ENCODE assay signal across 7 mouse cellular contexts in the genomic region with DNA sequence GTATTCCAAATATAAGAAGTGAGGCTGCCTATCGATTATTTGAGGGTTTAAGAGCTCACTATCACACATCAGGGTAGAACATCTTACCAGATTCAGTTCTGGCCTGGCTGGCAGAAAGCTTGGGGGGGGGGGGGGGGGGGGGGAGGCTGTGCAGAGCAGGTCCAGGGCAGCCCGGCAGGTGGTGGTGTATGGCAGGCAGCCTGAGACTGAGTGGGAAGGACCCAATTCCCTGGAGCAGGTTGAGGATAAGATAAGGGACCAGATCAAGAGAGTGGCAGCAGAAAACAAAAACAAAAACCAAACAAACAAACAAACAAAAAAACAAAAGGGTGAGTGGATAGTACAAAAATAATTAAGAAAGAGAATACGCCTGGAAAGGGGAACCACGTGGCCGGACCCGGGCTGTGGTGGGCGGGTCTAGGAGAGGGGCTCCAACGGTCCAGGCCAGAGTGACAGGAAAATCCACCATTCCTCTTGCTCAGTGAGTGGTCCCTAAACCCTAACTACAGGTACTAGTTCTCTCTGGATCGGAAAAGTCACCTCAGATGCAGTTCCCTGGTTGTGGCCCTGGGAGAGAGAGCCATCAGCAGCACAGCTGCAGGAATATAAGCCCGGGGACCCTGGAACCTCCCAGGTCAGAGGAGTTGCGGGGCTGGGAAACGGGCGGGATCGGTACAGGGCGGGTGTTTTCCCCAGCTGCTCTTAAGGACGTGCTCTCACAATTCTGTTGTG.
DNase-seq lines count a peak whose midpoint lies in the region; ATAC-seq and TF ChIP-seq lines count a peak whose summit lies in the region.

No protein-coding gene starts in this region.

- H3K9me3 ChIP-seq in liver, embryonic 13.5 days (replicated peaks), result no peaks in the 10 kb centered on the region
- H3K9me3 ChIP-seq in stomach, embryonic 14.5 days (ENCODE audit: control insufficient read depth, low read depth, low read length), result no peaks in the 10 kb centered on the region

- no peaks in the 10 kb centered on the region for H3K36me3 ChIP-seq in liver, embryonic 13.5 days
- no peaks in the 10 kb centered on the region for H3K36me3 ChIP-seq in stomach, embryonic 14.5 days (ENCODE audit: control insufficient read depth, insufficient read depth, low read length)

- H3K9ac ChIP-seq in liver, embryonic 13.5 days, result peak overlapping the region; percentile 18; the same call in 1 of the 2 replicates
- H3K9ac ChIP-seq in stomach, embryonic 14.5 days (replicated peaks; ENCODE audit: low read depth, low read length), result no peak overlapping the region

- no peak for TF ChIP-seq CTCF in left cerebral cortex, adult 2 months (IDR thresholded peaks at IDR 0.05)

- WGBS in liver, embryonic 13.5 days (ENCODE audit: insufficient replicate concordance), result 11% methylated on average over 16 of the region's 16 CpGs
- WGBS in stomach, embryonic 14.5 days, result 18% methylated on average over 16 of the region's 16 CpGs

- H3K4me2 ChIP-seq in liver, embryonic 13.5 days, result peak overlapping the region; percentile 61
- H3K4me2 ChIP-seq in stomach, embryonic 14.5 days (replicated peaks; ENCODE audit: low read depth, low read length), result peak overlapping the region; percentile 50

- no peaks in the 10 kb centered on the region for H3K4me1 ChIP-seq in liver, embryonic 13.5 days (replicated peaks)
- H3K4me1 ChIP-seq in stomach, embryonic 14.5 days (ENCODE audit: control insufficient read depth, insufficient read depth, low read length), result no peaks in the 10 kb centered on the region

- ATAC-seq in granulocyte monocyte progenitor cell, adult 5-6 weeks (replicated peaks; ENCODE audit: poor library complexity, severe bottlenecking), result peak; percentile 98
- ATAC-seq in liver, embryonic 13.5 days (ENCODE audit: low read depth), result peak; percentile 80
- peak; percentile 94 for ATAC-seq in stomach, embryonic 14.5 days (ENCODE audit: insufficient number of reproducible peaks, insufficient read depth, low FRiP score, low read depth)
- ATAC-seq in activated CD4-positive, CD25-positive, alpha-beta regulatory T cell, adult 4 months, result no peak

- H3K27me3 ChIP-seq in liver, embryonic 13.5 days, result no peaks in the 10 kb centered on the region
- H3K27me3 ChIP-seq in stomach, embryonic 14.5 days (ENCODE audit: control insufficient read depth, insufficient read depth, low read length), result no peaks in the 10 kb centered on the region

- H3K4me3 ChIP-seq in left cerebral cortex, adult 2 months, result 0 out of 2 replicates have a peak overlapping the region, but pooled peaks have one; percentile 21
- peak overlapping the region; percentile 49 for H3K4me3 ChIP-seq in liver, embryonic 13.5 days (replicated peaks)
- peak overlapping the region; percentile 37 for H3K4me3 ChIP-seq in stomach, embryonic 14.5 days (ENCODE audit: low read depth, low read length)

- no peak for DNase-seq in left cerebral cortex, adult 2 months (ENCODE audit: extremely low spot score in 1 of 2, low spot score in 2 of 2)
- DNase-seq in left cerebral cortex, adult 11 months (ENCODE audit: low spot score), result no peak
- DNase-seq in c-Kit-positive CD71-negative TER-119-negative erythroid progenitor cells, embryonic 14.5 days (ENCODE audit: low read depth), result peak; percentile 23
- peak; percentile 2 for DNase-seq in liver, embryonic 13.5 days

- H3K27ac ChIP-seq in left cerebral cortex, adult 2 months, result no peak overlapping the region
- no peak overlapping the region for H3K27ac ChIP-seq in liver, embryonic 13.5 days
- no peak overlapping the region for H3K27ac ChIP-seq in stomach, embryonic 14.5 days (ENCODE audit: low read length)

- intact Hi-C loops in left cerebral cortex, adult 2 months (cut with DNase I), result no loop called here

Comparison
In these comparisons a context has a peak if more than half of its experiments do, and no peak if none do; other contexts are left out.
1. DNase-seq: peak in c-Kit-positive CD71-negative TER-119-negative erythroid progenitor cells, embryonic 14.5 days (single experiment) and liver, embryonic 13.5 days (single experiment); none in left cerebral cortex, adult 2 months (0 of 2) and left cerebral cortex, adult 11 months (single experiment).
2. Peak in every context shown above with its lines, with median percentiles within 50 percentile points of each other: H3K4me3 ChIP-seq.